Mouse (Mus musculus) spleen, postnatal 14 days (tissue): ENCODE measurements around the gene Cers2.
"Not testable (repeated sequence)": the region's sequence is repeated elsewhere in the genome, so short reads cannot be mapped to it uniquely, and the experiment has no call there.

Experiments used
- DNase-seq, 2 experiments: peaks; one replicate each; pipeline ENCODE4 v3.0.0; 2021 to 2022; ENCODE audit warnings: low spot score in 2 of 2

The Cers2 gene

GRCm38 (mm10) chr3:95318548-95318947, 4.0 kb downstream of the Cers2 start:
- no peak for DNase-seq

- DNase-seq, result no peak
Observed at GRCm38 (mm10) chr3:95319110-95319509, 4.5 kb downstream of the Cers2 start.

GRCm38 (mm10) chr3:95319701-95320625, 5.4 kb downstream of the Cers2 start:
- no peak for DNase-seq

- DNase-seq, result no peak
Observed at GRCm38 (mm10) chr3:95323429-95323828, 8.8 kb downstream of the Cers2 start.

GRCm38 (mm10) chr3:95324454-95325144, 10.0 kb downstream of the Cers2 start:
- no peak for DNase-seq

GRCm38 (mm10) chr3:95328803-95329404, 14.3 kb downstream of the Cers2 start:
- DNase-seq, result no peak

GRCm38 (mm10) chr3:95331528-95331927, 16.9 kb downstream of the Cers2 start:
- DNase-seq, result no peak

GRCm38 (mm10) chr3:95337345-95337744, 22.8 kb downstream of the Cers2 start:
- no peak for DNase-seq

GRCm38 (mm10) chr3:95338251-95338650, 23.7 kb downstream of the Cers2 start:
- DNase-seq, result no peak

- DNase-seq, result not testable (repeated sequence)
Observed at GRCm38 (mm10) chr3:95343356-95344000, 28.9 kb downstream of the Cers2 start.

- no peak for DNase-seq
Observed at GRCm38 (mm10) chr3:95346454-95346853, 31.9 kb downstream of the Cers2 start.

- DNase-seq, result not testable (repeated sequence)
Observed at GRCm38 (mm10) chr3:95348343-95348742, 33.8 kb downstream of the Cers2 start.

- no peak for DNase-seq
Observed at GRCm38 (mm10) chr3:95349491-95349890, 34.9 kb downstream of the Cers2 start.

GRCm38 (mm10) chr3:95355911-95356544, 41.4 kb downstream of the Cers2 start:
- DNase-seq, result not testable (repeated sequence)

- peak; percentile 87 to 92 for DNase-seq
Observed at GRCm38 (mm10) chr3:95356701-95357449, 42.3 kb downstream of the Cers2 start, which contains the start of gene Setdb1. Setdb1 (minus strand) TSS chr3:95357202.

GRCm38 (mm10) chr3:95357746-95358145, 43.2 kb downstream of the Cers2 start:
- DNase-seq, result no peak

- not testable (repeated sequence) for DNase-seq
Observed at GRCm38 (mm10) chr3:95360276-95360675, 45.7 kb downstream of the Cers2 start.

GRCm38 (mm10) chr3:95370101-95370500, 55.5 kb downstream of the Cers2 start:
- DNase-seq, result no peak
